Mouse (Mus musculus) B cell, adult 67 days (primary cell): ENCODE data around the gene Tceal9. TPM values are rescaled to one million over a fixed set of nuclear protein-coding genes. Genes with fewer than 3 reads are reported as not detected.

Source experiments
- total RNA-seq, 2 experiments: library from RNA; stranded (reverse); gene quantifications; 4 replicates each; pipeline ENCODE4 v1.2.4; 2023

Gene Tceal9
- total RNA-seq, result 10 to 100 TPM; 49.5 to 54.5 TPM

DNA sequence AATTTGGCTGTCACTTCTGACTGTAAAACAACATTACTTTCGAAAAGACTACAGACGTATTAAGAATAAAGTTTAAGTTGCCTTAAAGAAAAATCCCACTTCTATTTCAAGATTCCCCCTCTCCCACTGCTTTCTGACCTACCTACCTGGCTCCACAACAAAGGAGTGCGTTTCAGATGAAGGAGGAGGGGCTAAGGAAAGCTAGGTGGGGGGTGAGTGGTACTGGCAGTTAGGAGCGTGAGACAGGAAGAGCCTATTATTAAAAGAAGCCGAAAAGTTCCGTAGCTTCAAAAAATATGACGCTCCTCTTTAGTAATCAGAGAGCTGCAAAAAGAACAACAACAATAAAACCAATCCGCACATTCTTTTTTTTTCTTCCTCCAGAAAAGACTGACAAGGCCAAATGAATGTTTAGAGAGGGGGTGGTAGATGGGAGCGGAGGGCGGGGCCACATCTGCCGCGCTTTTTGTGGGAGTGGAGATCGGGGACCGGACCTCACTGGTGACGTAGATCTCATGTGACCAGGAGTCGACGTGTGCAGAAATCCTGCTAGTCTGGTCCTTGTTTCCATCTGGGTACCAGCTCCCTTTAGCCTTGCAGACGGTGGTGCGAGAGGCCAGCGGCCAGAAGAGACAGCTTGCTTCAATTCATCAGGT lies at the start of gene Tceal9:
Tceal9 (plus strand) TSS at position 506 of the 656 bp plus-strand sequence.

GRCm38 (mm10) chrX:136203664-136204066 lies 41.2 kb upstream of the Tceal9 start, which contains the start of gene Tceal5:
Gene Tceal5 (minus strand): TSS chrX:136203876.

DNA sequence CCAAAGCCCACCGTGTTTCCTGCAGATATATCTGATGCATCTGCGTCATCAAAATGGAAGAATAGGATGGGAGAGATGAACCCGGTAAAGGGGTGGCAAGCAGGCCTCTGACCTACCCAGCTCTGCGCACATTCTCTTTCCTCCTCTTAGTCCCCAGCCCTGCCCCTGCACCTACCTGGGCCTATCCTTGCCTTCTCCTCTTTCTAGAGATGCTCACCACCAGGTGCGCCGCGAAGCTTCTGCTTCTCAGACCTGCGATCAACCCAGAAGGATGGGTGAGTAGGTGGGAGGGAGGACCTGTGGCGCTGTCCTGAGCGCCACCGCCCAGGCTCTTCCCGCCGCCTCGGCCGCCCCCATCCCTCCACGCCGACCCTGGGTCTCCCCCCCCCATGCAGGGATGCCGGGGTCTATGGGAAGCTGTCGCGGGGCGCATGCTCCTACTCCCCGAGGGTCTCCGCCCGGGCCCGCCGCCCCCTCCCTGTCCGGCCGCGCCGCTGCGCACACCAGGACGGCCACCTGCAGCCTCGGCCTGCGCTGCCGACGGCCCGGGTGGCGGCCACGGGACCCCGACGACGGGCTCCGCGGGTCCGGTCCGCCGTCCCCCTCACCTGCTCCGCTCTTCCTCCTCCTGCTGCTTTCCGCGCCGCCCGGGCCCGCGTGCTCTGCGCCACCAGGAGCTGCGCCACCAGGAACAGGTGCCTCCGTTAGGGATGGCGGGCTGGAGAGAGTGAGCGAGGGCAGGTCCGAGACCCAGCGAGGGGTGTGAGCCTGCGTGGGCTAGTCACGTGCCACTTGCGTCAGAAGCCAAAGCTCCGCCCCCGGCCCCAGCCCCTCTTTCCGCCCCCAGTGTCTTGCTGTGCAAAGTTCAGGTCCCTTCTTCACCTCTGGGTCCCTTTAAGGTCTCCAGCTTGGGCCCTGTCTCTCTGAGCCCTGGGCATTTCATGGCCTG lies 29.9 kb upstream of the Tceal9 start, which contains the start of the genes Tceal7 and Bex1:
Tceal7 (plus strand) TSS at position 51 of the 949 bp plus-strand sequence.
Bex1 (minus strand) TSS at position 785 of the 949 bp plus-strand sequence.

DNA sequence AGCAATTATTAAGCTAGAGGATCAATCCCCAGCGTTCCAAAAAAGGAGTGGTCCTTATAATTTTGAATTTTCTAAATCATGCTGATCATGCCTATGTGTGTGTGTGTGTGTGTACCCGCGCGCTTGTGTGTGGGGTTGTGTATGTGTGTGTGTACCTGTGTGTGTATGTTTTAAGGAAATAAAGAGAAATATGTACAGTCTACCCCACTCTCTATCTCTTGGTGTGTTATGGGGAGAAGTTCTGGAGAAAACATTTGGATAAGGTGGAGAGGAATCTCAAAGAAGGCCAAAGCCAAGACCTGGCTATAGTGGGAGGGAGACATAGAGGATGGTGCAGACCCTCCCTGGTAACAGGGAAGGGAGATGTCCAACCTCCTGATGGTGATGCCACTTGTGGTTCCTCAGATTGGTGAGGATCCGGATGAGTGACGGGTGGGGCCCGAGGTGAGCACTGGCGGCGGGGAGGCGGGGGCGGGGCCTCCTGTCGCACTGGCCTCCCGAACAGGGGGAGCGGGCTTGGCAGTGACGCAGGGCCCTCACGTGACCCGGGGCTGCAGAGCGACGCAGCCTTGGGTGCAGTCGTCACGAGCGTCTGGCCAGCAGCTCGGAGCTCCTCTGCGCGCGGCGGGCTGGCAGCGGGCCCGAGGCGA lies 25.0 kb downstream of the Tceal9 start, which contains the start of gene Bex3:
Bex3 (plus strand) TSS at position 511 of the 650 bp plus-strand sequence.

Other genes with a start within 250 kb of the Tceal9 start
- gene Arxes1, start 211.7 kb upstream of the Tceal9 start, total RNA-seq, result not detected
- not detected for gene Bex2, start 176.8 kb upstream of the Tceal9 start, total RNA-seq
- gene Nxf3, start 159.8 kb upstream of the Tceal9 start, total RNA-seq, result not detected
- gene Bex4, start 106.1 kb upstream of the Tceal9 start, total RNA-seq, result not detected
- gene Tceal8, start 72.7 kb upstream of the Tceal9 start, total RNA-seq, result 1 to 10 TPM; 2.5 to 2.6 TPM
- gene Tceal5, start 41.2 kb upstream of the Tceal9 start, total RNA-seq, result not detected
- gene Tceal7, start 30.3 kb upstream of the Tceal9 start, total RNA-seq, result not detected
- 1 to 10 TPM; 1.6 to 2.4 TPM for gene Bex1, start 29.6 kb upstream of the Tceal9 start, total RNA-seq
- 10 to 100 TPM; 54.6 to 74.3 TPM for gene Bex3, start 25.2 kb downstream of the Tceal9 start, total RNA-seq